Mouse (Mus musculus) lung, postnatal 0 days (tissue): ENCODE measurements around the gene Oser1.

ENCODE experiments used
- CTCF ChIP-seq: IDR thresholded peaks from 2 replicates; pipeline ENCODE4 v1.5.1; 2016; ENCODE audit warnings: antibody characterized with exemption, mild to moderate bottlenecking
- EP300 ChIP-seq: IDR thresholded peaks from 2 replicates; pipeline ENCODE4 v1.6.1; 2016; ENCODE audit warnings: antibody characterized with exemption, mild to moderate bottlenecking, control low read depth

GRCm38 (mm10) chr2:163462386-163462785 is 37.9 kb upstream of the Oser1 start:
- no peak for TF ChIP-seq CTCF
- no peak for TF ChIP-seq EP300
